Mouse (Mus musculus): ENCODE measurements around the gene Hsd3b6. TPM values are rescaled to one million over a fixed set of nuclear protein-coding genes. Genes with fewer than 3 reads are reported as not detected.

The Hsd3b6 gene
- polyA plus RNA-seq, 1 experiment from 2014 or later = not detected

DNA sequence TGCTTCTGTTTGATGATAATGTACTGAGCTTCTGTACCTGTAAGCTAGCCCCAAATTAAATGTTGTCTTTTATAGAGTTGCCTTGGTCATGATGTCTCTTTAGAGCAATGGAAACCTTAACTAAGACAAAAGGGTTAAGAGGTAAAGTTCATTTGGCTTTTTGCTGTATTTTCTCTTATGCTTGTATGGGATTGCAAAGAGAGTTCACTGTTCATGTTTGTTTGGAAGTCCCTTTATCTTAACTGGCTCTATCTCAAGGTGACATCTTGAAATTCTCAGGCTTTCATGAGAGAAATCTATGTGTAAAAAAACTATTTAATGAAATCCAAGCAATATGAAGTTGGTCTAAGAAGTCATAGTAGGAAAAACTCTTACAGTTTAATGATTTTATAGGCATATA is 33.3 kb downstream of the Hsd3b6 start:
- no peaks in the 10 kb centered on the region for H3K36me3 ChIP-seq (ENCODE audit: inconsistent target)
- no peak overlapping the region for H3K4me3 ChIP-seq (ENCODE audit: inconsistent target)
- no peaks in the 10 kb centered on the region for H3K79me2 ChIP-seq (ENCODE audit: inconsistent target)
- H3K27ac ChIP-seq = no peak overlapping the region

DNA sequence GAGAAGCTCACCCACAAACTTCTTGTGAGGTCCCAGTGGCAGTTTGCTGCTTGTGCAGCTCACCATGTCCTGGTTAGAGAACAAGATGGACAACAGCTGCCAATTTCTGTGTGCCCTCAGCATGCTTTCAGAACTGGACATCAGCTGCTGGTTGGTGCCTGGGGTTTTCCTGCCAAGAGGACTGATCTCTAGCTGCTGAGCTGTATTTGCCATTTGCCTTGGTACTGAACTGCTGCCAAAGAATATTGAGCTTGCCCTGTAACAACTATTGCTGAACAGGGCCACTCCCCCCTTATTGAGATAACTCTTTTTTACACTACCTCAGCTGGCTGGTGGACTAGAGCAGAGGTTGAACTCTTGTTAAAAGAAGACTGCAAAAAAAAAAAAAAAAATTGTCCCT is 50.1 kb downstream of the Hsd3b6 start:
- Histone ChIP-seq H3K79me2 (ENCODE audit: inconsistent target) (no peaks in the 10 kb centered on the region), H3K4me3 (ENCODE audit: inconsistent target) (no peak overlapping the region), H3K36me3 (ENCODE audit: inconsistent target) (no peaks in the 10 kb centered on the region), H3K27ac (no peak overlapping the region)

DNA sequence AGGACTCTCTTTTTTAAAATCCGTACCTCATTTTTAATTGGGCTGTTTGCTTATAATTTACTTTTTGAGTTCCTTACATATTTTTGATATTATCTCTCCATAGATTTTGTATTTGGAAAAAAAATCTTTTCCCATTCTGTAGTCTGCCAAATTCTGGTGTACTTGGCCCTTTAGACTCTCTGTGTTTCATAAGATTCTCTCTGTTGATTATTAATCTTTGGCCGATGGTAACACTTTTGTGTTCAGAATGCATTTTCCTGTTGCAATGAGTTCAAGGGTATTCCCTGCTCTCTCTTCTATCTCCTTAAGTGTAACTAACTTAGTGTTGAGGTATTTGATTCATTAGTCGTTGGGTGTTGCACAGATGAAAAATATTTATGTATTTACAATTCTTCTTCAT is 57.4 kb downstream of the Hsd3b6 start:
- H3K4me3 ChIP-seq (ENCODE audit: inconsistent target) = no peak overlapping the region
- H3K36me3 ChIP-seq (ENCODE audit: inconsistent target) = no peaks in the 10 kb centered on the region
- 90% methylated on average over 3 of the region's 3 CpGs for WGBS (ENCODE audit: missing documents)
- no peaks in the 10 kb centered on the region for H3K79me2 ChIP-seq (ENCODE audit: inconsistent target)
- H3K27ac ChIP-seq = no peak overlapping the region

Other genes with a start within 250 kb of the Hsd3b6 start
- not detected in 3 replicates for gene Gm10681, start 225.6 kb downstream of the Hsd3b6 start, polyA plus RNA-seq (2018)
- gene Hsd3b5, start 184.2 kb downstream of the Hsd3b6 start, polyA plus RNA-seq (2018) = not detected in 3 replicates
- gene Hsd3b2, start 89.9 kb downstream of the Hsd3b6 start, polyA plus RNA-seq (2018) = not detected in 3 replicates
- gene Hsd3b3, start 51.3 kb downstream of the Hsd3b6 start, polyA plus RNA-seq (2018) = not detected in 3 replicates
- gene Hsd3b1, start 45.4 kb upstream of the Hsd3b6 start, polyA plus RNA-seq (2018) = not detected in 3 replicates
- not detected in 3 replicates for gene Hao2, start 78.8 kb upstream of the Hsd3b6 start, polyA plus RNA-seq (2018)